ENCODE assay signal across 41 mouse cellular contexts in the genomic region with DNA sequence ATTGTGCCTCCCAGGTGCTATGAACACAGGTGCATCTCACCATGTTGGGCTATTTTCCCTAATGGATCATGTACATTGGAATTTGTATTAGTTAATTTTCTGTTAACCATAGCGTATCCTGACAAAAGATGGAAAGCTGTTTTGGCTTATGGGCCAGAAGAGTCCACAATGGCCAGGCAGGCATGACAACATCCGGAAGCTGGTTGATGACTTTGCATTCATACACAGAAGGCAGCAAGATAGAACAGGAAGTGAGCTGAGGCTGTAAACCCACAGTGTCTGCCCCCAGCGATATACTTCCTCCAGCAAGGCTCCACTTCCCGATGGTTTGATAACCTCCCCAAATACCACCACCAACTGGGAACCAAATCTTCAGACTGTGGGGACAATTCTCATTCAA. TPM values are rescaled to one million over a fixed set of nuclear protein-coding genes. Genes with fewer than 3 reads are reported as not detected.
"Had no signal": no experiment of that assay in that cellular context is flagged by ENCODE, and none has a peak within 500 bp of the region (broad histone marks: within the 10 kb centered on the region; RNA-seq: fewer than 3 reads in every experiment).

No protein-coding gene starts in this region.

- H3K27ac ChIP-seq: heart, embryonic 13.5 days; heart, embryonic 15.5 days; hindbrain, embryonic 10.5 days; hindbrain, embryonic 12.5 days; hindbrain, embryonic 13.5 days; hindbrain, embryonic 14.5 days; hindbrain, embryonic 15.5 days; hindbrain, postnatal 0 days; intestine, embryonic 15.5 days; kidney, postnatal 0 days; layer of hippocampus, adult 2 months; left cerebral cortex, adult 2 months had no signal

- DNase-seq: heart, postnatal 10 days; heart, postnatal 14 days; heart, postnatal 4 days; kidney, adult 11 months; kidney, adult 18-20 months; kidney, adult 2 months; kidney, adult 8-10 months; kidney, adult 9 months; kidney, postnatal 10 days; kidney, postnatal 14 days; kidney, postnatal 25 days; kidney, postnatal 36 days; kidney, postnatal 4 days; layer of hippocampus, adult 9-11 months; layer of hippocampus, postnatal 36 days had no signal

- H3K4me1 ChIP-seq: heart, embryonic 12.5 days; heart, embryonic 13.5 days; heart, embryonic 15.5 days; hindbrain, embryonic 10.5 days; hindbrain, embryonic 12.5 days; hindbrain, embryonic 13.5 days; hindbrain, embryonic 15.5 days; intestine, embryonic 15.5 days had no signal

- H3K27me3 ChIP-seq: heart, embryonic 12.5 days; heart, embryonic 13.5 days; heart, embryonic 15.5 days; hindbrain, embryonic 12.5 days; hindbrain, embryonic 13.5 days; hindbrain, embryonic 15.5 days; intestine, embryonic 15.5 days had no signal

- H3K9me3 ChIP-seq: heart, embryonic 12.5 days; heart, embryonic 13.5 days; heart, embryonic 15.5 days; hindbrain, embryonic 10.5 days; hindbrain, embryonic 12.5 days; hindbrain, embryonic 13.5 days; hindbrain, embryonic 15.5 days; intestine, embryonic 15.5 days had no signal

- H3K4me3 ChIP-seq: heart, embryonic 12.5 days; heart, embryonic 13.5 days; heart, embryonic 15.5 days; hindbrain, embryonic 10.5 days; hindbrain, embryonic 12.5 days; hindbrain, embryonic 13.5 days; hindbrain, embryonic 15.5 days; intestine, embryonic 15.5 days; layer of hippocampus, adult 2 months; left cerebral cortex, adult 2 months had no signal

- ATAC-seq: hindbrain, embryonic 16.5 days; hindbrain, postnatal 0 days; inflammation-experienced regulatory T-cells, adult 6 months; intestine, embryonic 15.5 days; intestine, embryonic 16.5 days; intestine, postnatal 0 days had no signal

- H3K4me2 ChIP-seq: heart, embryonic 12.5 days; heart, embryonic 13.5 days; heart, embryonic 15.5 days; hindbrain, embryonic 12.5 days; hindbrain, embryonic 13.5 days; hindbrain, embryonic 14.5 days; hindbrain, embryonic 15.5 days; intestine, embryonic 15.5 days had no signal

- H3K9ac ChIP-seq: heart, embryonic 12.5 days; heart, embryonic 13.5 days; heart, embryonic 15.5 days; hindbrain, embryonic 12.5 days; hindbrain, embryonic 13.5 days; hindbrain, embryonic 14.5 days; hindbrain, embryonic 15.5 days; intestine, embryonic 15.5 days had no signal

- H3K36me3 ChIP-seq: heart, embryonic 12.5 days; heart, embryonic 13.5 days; heart, embryonic 15.5 days; hindbrain, embryonic 10.5 days; hindbrain, embryonic 12.5 days; hindbrain, embryonic 13.5 days; hindbrain, embryonic 15.5 days; intestine, embryonic 15.5 days had no signal

RNA-seq across cellular contexts. Expression of a gene that starts 55.1 kb away (rescaled TPM):
- total RNA-seq: heart, postnatal 10 days; heart, postnatal 14 days; heart, postnatal 25 days; heart, postnatal 4 days; hematopoietic stem cell, adult 5-6 weeks had no signal
- polyA plus RNA-seq: heart, embryonic 12.5 days; heart, embryonic 13.5 days; heart, embryonic 14.5 days; heart, embryonic 15.5 days; heart, embryonic 16.5 days; heart, postnatal 0 days; inflammation-experienced regulatory T-cells, adult 6 months; intestine, embryonic 14.5 days; intestine, embryonic 15.5 days; intestine, embryonic 16.5 days; intestine, postnatal 0 days; kidney, adult 2 months; kidney, embryonic 14.5 days; kidney, embryonic 16.5 days; kidney, postnatal 0 days; large intestine, adult 2 months had no signal
